Mouse (Mus musculus) mature B cell (primary cell): ENCODE measurements around the gene Olfr1015.

Experiments used
- in situ Hi-C: fragments of 300-500 bp; cut with MboI; formaldehyde crosslinking; loops from 2 replicates; pipeline ENCODE4 v1.14.3; 2019

Olfr1015 gene

GRCm38 (mm10) chr2:85781717-85782116 is at the start of gene Olfr1015:
Gene Olfr1015 (plus strand): TSS chr2:85782017.
- in situ Hi-C loops = no loop called here

GRCm38 (mm10) chr2:85753822-85754221 is 28.0 kb upstream of the Olfr1015 start:
- in situ Hi-C loops = no loop called here

- in situ Hi-C loops = no loop called here
Observed at GRCm38 (mm10) chr2:85762666-85763065, 19.2 kb upstream of the Olfr1015 start, which contains the start of gene Olfr1012. Gene Olfr1012 (minus strand): TSS chr2:85762766.

- in situ Hi-C loops = no loop called here
Observed at GRCm38 (mm10) chr2:85766798-85767197, 15.0 kb upstream of the Olfr1015 start, which contains the start of gene Olfr1013. Gene Olfr1013 (plus strand): TSS chr2:85767098.

GRCm38 (mm10) chr2:85772413-85772812 is 9.4 kb upstream of the Olfr1015 start, which contains the start of gene Olfr1014:
Gene Olfr1014 (plus strand): TSS chr2:85772713.
- in situ Hi-C loops = no loop called here

GRCm38 (mm10) chr2:85792331-85792730 is 10.5 kb downstream of the Olfr1015 start:
- in situ Hi-C loops = no loop called here

- in situ Hi-C loops = no loop called here
Observed at GRCm38 (mm10) chr2:85802444-85802843, 20.6 kb downstream of the Olfr1015 start, which contains the start of gene Olfr1016. Gene Olfr1016 (minus strand): TSS chr2:85802544.

GRCm38 (mm10) chr2:85804501-85804900 is 22.7 kb downstream of the Olfr1015 start:
- in situ Hi-C loops = no loop called here

- in situ Hi-C loops = no loop called here
Observed at GRCm38 (mm10) chr2:85818179-85818578, 36.4 kb downstream of the Olfr1015 start, which contains the start of gene Olfr1018. Gene Olfr1018 (plus strand): TSS chr2:85818479.
